Mouse (Mus musculus) CD8-positive naive resting alpha-beta T cell, adult 57 days (primary cell): ENCODE data around the gene Ttc21b. TPM values are rescaled to one million over a fixed set of nuclear protein-coding genes. Genes with fewer than 3 reads are reported as not detected.

ENCODE experiments used
- total RNA-seq: library from RNA; stranded (reverse); gene quantifications from one replicate; pipeline ENCODE4 v1.2.4, GENCODE M21; 2023

Ttc21b gene
- total RNA-seq: 3.5 TPM

GRCm38 (mm10) chr2:66256220-66257131 lies at the start of gene Ttc21b:
Gene Ttc21b, minus strand, starts transcription at chr2:66256617.

Other genes with a start within 250 kb of the Ttc21b start
- gene Galnt3, start 131.6 kb downstream of the Ttc21b start, total RNA-seq: 0.73 TPM
- gene Scn1a, start 184.2 kb upstream of the Ttc21b start, total RNA-seq: not detected